Mouse (Mus musculus): Measurements from ENCODE around the gene Crip2.

Crip2 gene

GRCm38 (mm10) chr12:113131601-113132000 lies 8.4 kb upstream of the Crip2 start:
- DNase-seq (ENCODE audit: low spot score): no peak

- peak; percentile 96 for DNase-seq (ENCODE audit: low spot score)
These were observed 7.5 kb upstream of the Crip2 start for GRCm38 (mm10) chr12:113132567-113132966.

- no peak for DNase-seq (ENCODE audit: low spot score)
These were observed 6.8 kb upstream of the Crip2 start for GRCm38 (mm10) chr12:113133260-113133659.

GRCm38 (mm10) chr12:113133861-113134403 lies 6.1 kb upstream of the Crip2 start:
- no peak for DNase-seq (ENCODE audit: low spot score)

- DNase-seq (ENCODE audit: low spot score): no peak
These were observed 5.5 kb upstream of the Crip2 start for GRCm38 (mm10) chr12:113134502-113134901.

- DNase-seq (ENCODE audit: low spot score): no peak
These were observed 4.6 kb upstream of the Crip2 start for GRCm38 (mm10) chr12:113135401-113135800.

GRCm38 (mm10) chr12:113136492-113137020 lies 3.5 kb upstream of the Crip2 start:
- no peak for DNase-seq (ENCODE audit: low spot score)

GRCm38 (mm10) chr12:113137260-113138213 lies 2.5 kb upstream of the Crip2 start:
- no peak for DNase-seq (ENCODE audit: low spot score)

GRCm38 (mm10) chr12:113138291-113138690 lies 1.7 kb upstream of the Crip2 start:
- DNase-seq (ENCODE audit: low spot score): no peak

GRCm38 (mm10) chr12:113138901-113139864 lies 853 bp upstream of the Crip2 start:
- peak; percentile 85 for DNase-seq (ENCODE audit: low spot score)

GRCm38 (mm10) chr12:113140616-113141411 lies 778 bp downstream of the Crip2 start:
- DNase-seq (ENCODE audit: low spot score): peak; percentile 59

GRCm38 (mm10) chr12:113141531-113141973 lies 1.5 kb downstream of the Crip2 start:
- DNase-seq (ENCODE audit: low spot score): peak; percentile 77

GRCm38 (mm10) chr12:113142021-113142975 lies 2.3 kb downstream of the Crip2 start:
- peak; percentile 94 for DNase-seq (ENCODE audit: low spot score)

- DNase-seq (ENCODE audit: low spot score): peak; percentile 37
These were observed 3.1 kb downstream of the Crip2 start for GRCm38 (mm10) chr12:113143164-113143563.

- DNase-seq (ENCODE audit: low spot score): peak; percentile 62
These were observed 4.1 kb downstream of the Crip2 start for GRCm38 (mm10) chr12:113144001-113144756.

GRCm38 (mm10) chr12:113144886-113145285 lies 4.8 kb downstream of the Crip2 start:
- DNase-seq (ENCODE audit: low spot score): no peak

- no peak for DNase-seq (ENCODE audit: low spot score)
These were observed 5.6 kb downstream of the Crip2 start for GRCm38 (mm10) chr12:113145591-113145990.

GRCm38 (mm10) chr12:113146112-113147057 lies 6.3 kb downstream of the Crip2 start, which contains the start of gene Crip1:
Crip1 (plus strand) TSS chr12:113146316.
- DNase-seq (ENCODE audit: low spot score): peak; percentile 91

Data from lung, postnatal 25 days (tissue).